Mouse (Mus musculus) hindlimb bud, embryonic 11.5 days (tissue): Measurements from ENCODE around the gene Cldn3.
A peak's percentile ranks its signal among the peaks of the same experiment; 100 is the strongest.

ENCODE experiments used
- DNase-seq: peaks from one replicate; pipeline ENCODE4 v3.0.0-alpha.2; 2012; ENCODE audit warnings: low read depth, low spot score; ENCODE audit errors: extremely low spot score

Cldn3 gene

DNA sequence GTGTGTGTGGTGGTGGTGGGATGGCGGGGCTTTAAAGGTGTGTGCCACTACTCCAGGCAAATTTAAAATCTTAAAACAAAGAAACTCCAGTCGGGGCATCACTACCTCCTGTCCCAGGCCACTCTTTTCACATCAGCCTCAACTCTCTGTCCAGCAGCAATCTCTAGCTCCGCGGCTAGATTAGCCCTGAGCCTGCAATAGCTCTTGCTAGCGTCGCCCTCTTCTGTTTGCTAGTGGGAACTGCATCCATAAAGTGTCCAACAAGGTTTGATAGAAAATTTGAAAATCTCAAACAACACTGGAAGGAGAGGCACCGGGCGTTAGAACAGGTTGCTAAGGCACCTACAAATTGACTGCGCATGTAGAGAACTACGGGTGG lies 20.6 kb upstream of the Cldn3 start:
- peak; percentile 70 for DNase-seq

DNA sequence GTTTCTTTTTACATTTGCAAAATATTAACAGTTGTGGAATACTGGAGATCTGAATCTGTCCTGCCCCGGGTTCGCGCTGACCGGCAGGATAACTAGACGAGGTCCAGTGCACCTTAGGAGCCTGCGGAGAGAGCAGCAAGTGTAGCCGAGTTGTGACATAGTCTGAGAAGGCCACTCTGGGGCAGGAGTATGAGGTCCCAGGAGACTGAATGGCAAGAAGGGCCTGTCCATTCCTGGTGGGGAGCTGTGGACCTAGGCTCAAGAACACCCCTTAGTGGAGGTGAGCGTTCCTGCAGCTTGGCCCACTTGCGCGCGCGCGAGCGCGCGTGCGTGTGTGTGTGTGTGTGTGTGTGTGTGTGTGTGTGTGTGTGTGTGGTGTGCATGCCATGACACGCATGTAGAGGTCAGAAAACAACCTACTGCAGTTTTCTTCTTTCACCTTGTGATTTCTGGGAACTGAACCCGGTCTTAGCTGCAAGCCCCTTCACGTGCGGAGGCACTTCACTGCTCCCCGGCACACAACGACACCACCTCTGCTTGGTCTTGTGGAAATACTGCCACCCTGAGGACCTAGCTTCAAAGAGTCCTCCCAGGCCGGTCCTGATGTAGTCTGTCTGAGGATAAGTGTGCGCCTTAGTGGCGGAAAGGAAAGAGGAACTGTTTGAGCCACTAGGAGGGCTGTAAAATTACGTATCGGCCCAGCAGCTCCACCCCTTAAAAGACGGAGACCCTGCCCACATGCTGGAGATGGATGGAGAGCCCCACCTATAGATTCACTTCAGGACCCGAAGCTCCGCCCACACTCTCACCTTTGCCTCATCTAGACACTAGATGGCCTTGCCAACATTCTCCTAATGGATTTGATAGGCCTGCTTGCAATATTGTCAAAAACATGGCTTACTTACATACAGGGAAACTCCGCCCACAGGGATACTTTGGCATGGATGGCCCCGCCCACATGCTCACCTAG lies 19.9 kb upstream of the Cldn3 start:
- no peak for DNase-seq

GRCm38 (mm10) chr5:134967164-134967944 lies 18.7 kb upstream of the Cldn3 start:
- DNase-seq, result no peak

GRCm38 (mm10) chr5:134970671-134971070 lies 15.3 kb upstream of the Cldn3 start:
- DNase-seq, result no peak

GRCm38 (mm10) chr5:134973081-134973480 lies 12.9 kb upstream of the Cldn3 start:
- DNase-seq, result no peak

DNA sequence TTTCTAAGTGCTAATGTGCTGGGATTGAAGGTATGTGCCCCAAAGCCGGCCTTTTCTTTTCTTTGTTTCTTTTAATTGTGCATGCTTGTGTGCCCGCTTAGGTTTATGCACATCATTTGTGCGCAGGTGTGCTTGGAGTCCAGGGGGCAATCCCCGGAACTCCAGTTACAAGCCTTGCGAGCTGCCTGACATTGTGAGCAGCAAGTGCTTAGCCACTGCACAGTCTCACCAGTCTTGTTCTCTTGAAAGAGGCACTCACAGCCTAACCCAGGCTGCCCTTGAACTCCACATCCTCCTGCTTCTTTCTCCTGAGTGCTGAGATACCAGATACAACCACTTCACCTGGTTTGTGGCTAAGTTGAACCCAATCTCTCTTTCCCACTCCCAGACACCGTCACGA lies 12.5 kb upstream of the Cldn3 start:
- DNase-seq, result no peak

DNA sequence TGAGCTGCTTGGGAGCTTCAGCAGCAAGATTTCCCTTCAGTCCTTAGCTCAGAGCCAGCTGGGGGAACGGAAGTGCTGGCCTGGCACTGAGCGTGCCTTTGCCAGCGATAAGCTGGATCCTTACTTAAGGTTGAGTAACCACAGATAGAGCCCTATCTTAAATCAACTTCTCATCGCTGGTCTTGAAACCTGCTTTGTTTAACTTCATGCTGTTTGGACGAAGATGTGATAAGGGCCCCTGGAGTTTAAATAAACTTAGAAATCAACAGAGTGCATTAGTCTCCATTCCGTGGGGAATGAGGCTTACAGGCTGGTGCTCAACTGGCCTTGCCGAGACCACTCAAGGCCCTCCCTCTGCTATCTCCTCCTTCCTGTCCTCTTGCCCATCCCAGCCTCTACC lies 11.7 kb upstream of the Cldn3 start:
- no peak for DNase-seq

GRCm38 (mm10) chr5:134974921-134975320 lies 11.1 kb upstream of the Cldn3 start:
- no peak for DNase-seq

DNA sequence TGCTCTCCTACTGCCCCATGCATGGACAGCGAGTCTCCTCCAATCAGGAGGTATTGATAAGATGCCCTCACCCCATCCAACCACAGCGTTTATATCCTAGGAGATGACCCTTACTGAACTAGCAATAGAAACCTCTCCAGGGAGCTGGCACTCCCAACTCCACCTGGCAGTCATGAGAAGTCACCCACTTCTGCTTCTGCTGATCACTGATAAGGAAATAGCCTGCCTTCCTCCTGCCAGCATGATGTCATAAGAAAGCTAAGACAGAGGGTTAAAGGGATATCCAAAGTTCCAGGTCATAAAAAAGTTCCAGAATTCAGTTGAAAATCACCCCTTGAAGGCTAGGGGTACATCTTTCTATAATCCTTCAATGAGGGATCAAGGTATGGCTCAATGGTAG lies 9.8 kb upstream of the Cldn3 start:
- no peak for DNase-seq

- DNase-seq, result no peak
Observed at GRCm38 (mm10) chr5:134976577-134977250, 9.3 kb upstream of the Cldn3 start.

DNA sequence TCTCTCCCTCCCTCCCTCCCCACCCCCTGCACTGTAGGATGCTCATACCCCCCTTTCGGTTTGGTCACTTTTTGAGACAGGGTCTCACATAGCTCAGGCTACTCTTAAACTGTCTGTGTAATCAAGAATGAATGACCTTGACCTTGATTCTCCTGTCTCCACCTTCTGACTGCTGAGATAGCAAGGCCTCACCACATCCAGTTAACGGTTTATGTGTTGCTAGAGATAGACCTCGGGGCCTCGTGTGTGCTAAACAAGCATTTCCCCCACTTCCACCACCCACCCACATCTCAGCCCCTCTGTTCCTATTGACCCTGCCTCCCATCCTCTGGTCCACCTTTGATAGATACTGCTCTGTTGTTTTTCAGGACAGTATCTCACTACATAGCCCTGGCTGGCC lies 8.2 kb upstream of the Cldn3 start:
- no peak for DNase-seq

DNA sequence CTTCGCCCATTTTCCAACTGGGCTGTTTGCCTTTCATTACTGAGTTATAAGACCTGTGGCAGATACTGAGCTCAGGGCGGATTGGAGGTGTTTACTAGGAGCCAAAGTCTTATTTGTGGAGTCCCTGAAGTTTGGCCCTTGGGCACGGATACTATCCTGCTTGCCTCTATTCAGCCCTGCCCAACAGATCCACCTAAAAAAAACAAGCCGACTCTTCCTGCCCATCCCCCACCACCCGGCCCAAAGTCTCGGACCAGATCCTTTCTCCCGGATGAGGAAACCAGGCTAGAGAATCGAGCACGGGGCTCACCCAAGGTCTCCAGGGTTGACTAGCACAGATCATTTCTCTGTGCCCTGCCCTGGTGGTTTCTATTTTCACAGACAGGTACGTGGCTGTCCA lies 4.9 kb upstream of the Cldn3 start:
- no peak for DNase-seq

DNA sequence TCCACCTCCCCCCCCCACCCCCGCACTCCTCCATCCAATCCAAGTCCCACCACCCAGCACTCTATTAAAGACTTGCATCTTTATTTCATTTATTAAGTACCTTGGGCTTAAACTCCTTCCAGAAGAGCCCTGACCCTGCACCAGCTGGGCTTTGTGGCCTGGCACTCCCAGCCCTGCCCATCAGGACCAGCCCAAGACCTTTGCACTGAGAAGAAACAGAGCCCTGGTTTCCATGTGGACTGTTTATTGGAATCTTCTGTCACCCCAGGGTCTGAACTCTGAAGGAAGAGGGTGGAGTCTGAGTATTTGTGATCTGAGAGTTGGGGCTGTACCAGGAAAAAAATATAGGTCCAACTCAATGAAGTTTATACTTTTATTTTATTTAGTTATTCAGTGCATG lies 2.9 kb upstream of the Cldn3 start:
- DNase-seq, result no peak

DNA sequence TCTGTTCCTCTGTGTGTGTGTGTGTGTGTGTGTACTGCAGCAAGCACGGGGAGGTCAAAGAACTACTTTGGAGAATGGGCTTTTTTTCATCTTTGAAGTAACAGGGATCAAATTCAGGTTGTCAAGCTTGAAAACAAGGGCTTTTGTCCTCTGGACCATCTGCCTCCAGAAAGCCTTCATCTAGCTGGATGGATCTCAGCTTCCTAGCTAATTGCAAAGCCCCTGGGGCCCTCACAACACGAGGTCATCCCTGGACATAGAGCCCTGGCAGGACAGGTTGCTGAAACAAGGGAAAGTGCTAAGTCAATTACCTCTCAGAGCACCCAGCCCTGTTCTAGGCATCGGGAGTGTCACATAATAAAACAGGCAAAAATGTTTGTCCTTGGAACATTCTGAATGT lies 2.2 kb upstream of the Cldn3 start:
- DNase-seq, result no peak

- no peak for DNase-seq
Observed at GRCm38 (mm10) chr5:134986298-134987268, 569 bp downstream of the Cldn3 start.

DNA sequence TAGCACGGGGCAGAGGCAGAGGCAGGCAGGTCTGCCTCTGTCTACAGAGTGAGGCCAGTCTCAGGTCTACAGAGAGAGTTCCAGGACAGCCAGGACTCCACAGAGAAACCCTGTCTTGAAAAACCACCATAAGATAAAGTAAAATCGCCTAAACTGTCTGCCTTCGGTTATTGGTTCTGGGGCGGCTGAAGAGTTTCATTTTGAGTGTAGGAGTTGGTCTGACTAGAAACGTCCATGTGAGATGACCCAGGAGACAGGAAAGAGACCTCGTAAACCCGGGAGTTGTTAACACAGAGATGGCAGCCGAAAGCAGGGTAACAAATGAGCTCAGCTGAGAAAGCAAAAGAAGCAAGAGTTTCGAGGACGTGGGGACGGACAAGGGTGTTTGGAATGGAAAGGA lies 3.2 kb downstream of the Cldn3 start:
- no peak for DNase-seq

- DNase-seq, result no peak
Observed at GRCm38 (mm10) chr5:134989741-134990140, 3.7 kb downstream of the Cldn3 start.

DNA sequence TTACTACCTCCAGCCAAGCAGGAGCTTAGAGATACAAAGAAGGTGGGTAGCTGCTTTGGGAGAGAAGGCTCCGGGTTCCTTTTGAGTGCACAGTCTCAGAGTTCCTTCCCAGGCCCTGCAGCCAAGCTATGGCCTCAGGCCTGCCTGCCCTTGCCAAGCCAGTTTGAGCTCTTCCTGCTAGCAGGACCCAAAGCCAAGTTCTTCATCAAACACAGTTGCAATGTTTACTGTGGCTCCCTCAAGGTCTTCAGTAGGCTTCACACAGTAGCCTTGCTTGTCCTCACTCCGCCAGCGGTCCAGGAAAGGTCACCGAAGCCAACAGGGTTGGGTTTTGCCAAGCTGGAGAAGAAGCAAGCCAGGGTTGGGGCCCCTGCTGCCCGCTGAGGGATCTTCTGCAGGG lies 6.6 kb downstream of the Cldn3 start:
- no peak for DNase-seq

- DNase-seq, result no peak
Observed at GRCm38 (mm10) chr5:134998359-134998758, 12.3 kb downstream of the Cldn3 start.

DNA sequence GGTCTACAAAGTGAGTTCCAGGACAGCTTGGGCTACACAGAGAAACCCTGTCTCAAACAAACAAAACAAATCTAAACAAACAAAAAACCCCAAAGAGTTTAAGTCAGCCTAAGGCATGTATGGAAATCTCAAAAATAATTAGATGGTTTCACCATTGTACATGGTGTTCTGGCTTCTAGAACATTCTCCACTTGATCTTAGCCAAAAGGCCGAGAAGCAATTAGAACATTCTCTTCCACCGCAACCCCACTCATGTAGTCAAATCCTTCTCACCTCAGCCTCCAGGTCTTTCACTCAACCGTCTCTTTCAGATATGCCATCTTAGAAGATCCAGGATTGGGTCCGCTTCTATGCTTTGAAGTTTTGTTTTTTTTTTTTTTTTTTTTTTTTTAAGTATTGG lies 13.8 kb downstream of the Cldn3 start:
- no peak for DNase-seq
